Mouse (Mus musculus) cerebellum, adult 9-10 months (tissue): ENCODE results near the gene Foxj2.

Experiments used
- DNase-seq: peaks from one replicate; pipeline ENCODE4 v3.0.0; 2022

The Foxj2 gene

DNA sequence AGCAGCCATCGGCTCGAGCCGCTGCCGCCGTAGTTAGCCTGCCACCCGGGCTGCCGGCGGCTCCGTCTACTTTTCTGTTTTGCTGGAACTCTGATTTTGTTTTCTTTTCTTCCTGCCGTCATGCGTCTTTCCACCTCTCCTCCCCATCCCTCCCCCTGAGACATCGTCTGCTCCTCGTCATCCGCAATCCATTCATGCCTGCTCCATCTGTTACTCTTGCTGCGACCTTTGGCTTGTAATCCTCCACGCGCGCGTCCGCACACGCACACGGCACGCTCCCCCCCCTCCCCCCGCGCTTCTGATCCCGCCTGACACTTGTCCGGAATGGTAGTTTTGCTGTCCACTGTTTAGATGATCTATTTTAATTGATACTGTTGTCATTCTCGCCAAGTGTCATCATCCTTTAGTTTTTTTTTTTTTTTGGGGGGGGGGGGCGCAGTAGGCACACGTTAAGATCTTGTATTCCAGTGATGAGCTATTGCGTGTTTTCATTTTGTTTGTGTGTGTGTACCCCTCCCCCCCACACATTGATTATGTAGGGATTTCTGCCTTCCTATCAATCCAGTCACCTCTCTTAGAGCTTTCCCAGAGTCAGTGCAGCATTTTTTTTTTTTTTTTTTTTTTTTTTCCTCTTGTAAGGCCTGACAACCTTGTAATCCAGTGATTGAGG is 55.1 kb downstream of the Foxj2 start:
- peak; percentile 82 for DNase-seq

DNA sequence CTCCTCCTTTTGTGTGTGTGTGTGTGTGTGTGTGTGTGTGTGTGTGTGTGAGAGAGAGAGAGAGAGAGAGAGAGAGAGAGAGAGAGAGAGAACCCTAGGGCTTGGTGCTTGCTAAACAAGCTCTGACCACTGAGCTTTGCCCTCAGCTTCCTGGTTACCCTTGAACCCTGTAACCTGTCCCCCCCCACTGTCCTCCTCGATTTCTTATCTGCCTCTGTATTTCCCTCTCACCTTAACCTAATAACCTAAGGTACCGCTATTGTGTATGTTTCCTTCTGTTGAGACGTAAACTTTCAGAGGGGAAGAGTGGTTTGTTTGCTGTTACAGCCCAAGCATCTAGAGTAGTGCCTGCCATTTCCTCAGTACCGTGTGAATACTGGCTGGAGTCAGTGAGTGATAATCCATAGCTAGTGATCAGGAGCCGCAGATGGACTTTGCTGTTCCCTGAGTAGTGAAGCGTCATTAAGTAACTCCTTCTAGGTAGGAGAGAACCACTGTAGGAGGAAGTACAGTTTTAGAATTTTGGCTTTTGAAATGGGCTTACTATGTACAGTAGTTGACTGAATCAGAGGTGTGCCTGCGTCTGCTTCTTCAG is 59.5 kb downstream of the Foxj2 start:
- no peak for DNase-seq

DNA sequence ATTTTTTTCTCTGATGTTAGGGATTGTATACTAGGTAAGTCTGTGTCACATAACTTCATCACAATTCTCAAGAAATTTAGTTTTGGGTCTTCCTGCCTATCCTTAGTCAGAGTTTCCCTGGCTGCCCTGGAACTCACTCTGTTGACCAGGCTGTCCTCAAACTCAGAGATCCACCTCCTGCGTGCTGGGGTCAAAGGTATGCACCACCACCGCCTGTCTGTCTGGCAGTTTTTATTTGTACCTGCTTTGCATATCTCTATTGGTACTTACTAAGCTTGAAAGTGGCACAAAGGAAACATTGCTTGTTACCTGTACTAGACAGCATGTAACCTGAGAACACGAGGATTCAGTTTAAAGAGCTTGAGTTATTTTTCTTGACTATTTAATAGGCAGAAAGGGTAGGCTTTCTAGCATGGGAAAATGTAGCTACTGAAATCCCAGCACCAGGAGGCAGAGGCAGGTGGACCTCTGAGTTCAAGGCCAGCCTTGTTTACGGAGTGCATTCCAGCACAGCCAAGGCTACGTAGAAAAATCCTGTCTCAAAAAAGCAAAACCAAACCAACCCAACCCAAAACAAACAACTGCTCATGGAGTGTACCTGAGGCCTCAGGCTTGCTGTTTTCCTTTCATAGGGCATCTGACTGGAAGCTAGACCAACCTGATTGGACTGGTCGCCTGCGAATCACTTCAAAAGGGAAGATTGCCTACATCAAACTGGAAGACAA is 60.2 kb downstream of the Foxj2 start:
- DNase-seq = no peak

DNA sequence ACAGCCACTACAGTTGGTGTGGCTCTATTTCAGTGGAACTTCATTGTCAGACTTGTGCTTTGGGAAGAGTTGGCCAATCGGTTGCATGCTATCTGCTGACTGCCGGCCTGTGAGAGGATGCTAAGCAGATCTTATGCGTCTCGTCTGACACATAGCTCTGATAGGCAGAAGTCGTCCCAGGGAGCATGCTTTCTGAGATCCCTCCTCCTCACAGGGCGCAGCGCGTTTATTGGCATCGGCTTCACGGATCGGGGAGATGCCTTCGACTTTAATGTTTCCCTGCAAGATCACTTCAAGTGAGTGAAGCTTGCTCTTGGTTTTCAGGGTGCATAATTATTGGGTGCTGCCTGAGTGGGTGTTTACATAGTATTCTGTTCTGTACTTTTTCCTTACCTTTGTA is 61.6 kb downstream of the Foxj2 start:
- no peak for DNase-seq

DNA sequence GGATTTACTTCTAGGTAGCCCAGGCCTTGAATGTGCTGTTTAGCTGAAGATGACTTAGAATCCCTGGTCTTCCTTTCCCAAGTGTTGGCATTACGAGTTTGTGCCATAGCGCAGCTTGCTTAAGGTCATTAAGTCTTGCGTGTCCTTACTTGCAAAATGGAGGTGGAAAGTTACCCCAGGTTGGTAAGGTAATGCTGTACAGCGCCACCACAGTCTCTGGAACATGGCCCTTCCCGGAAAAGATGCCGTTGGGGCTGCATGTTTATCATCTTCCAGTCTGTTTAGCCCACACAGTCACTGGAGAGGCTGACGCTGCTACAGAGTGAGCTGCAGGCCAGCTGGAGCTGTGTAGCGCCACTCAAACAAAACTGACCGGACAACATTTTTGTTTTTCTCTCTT is 63.9 kb downstream of the Foxj2 start:
- DNase-seq = no peak

DNA sequence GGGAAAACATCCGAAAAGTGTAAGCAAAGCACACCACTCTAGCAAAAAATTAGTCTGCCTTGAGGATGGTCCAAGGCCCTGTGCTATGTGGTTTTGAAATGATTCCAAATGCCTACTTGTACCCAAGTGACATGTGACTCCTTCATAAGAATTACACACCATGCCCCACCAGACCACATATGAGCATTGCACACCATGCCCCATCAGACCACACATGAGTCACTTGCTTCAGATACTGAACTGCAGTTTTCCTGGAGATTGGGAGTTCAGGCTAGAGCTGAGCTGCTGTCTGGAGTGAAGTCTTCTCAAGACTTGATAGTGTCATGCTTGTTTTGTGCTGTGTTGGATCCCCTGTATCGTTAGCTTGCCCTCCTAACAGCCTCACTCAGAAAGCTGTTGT is 69.9 kb downstream of the Foxj2 start:
- no peak for DNase-seq

DNA sequence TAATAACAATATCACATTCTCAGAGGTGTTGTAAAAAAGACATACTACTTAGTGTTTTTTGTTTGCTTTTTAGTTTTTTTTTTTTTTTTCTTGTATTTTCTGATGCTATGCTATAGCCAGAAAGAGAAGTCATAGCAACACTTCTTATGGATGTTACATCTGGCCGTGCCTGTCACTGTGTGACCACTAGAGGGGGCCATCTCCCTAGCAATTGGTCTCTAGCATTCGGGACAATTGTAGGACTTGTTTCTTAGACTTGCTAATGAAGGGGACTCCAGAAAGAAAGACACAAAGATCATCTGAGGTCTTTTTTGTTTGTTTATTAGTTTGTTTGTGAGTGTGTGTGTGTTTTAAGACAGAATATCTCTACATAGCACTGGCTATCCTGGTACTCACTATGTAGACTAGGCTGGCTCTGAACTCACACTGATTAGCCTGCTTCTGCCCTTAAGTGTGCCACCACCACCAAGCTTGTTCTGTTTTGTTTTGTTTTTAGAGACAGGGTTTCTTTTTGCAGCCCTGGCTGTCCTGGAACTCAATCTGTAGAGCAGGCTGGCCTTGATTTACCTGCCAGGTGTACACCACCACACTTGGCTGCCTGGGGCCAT is 72.8 kb downstream of the Foxj2 start:
- DNase-seq = peak; percentile 40
